Mouse (Mus musculus): Measurements from ENCODE around the gene Vmp1.

Gene Vmp1

DNA sequence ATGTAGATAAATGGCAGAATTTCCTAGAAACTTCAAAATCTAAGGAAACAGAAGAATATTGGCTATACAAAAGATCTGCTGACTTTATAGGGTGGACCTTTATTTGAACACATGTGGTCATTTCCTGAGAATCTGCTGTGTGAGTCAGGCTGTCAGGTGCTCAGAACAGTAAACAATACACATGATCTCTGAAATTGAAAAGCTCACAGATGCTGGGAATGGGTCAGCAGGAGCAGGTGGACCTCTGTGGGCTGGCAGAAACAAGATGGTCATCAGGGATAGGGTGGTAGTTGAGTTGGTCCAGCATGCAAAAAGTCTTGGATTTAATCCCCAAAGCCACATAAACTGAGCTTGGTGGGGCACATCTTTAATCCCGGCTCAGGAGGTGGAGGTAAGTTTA lies 85.1 kb downstream of the Vmp1 start:
- no peak for DNase-seq

GRCm38 (mm10) chr11:86598154-86598553 lies 85.5 kb downstream of the Vmp1 start:
- no peak for DNase-seq

GRCm38 (mm10) chr11:86596976-86597375 lies 86.7 kb downstream of the Vmp1 start:
- DNase-seq: no peak

- no peak for DNase-seq
These were observed 87.3 kb downstream of the Vmp1 start for GRCm38 (mm10) chr11:86596187-86596960.

GRCm38 (mm10) chr11:86595366-86595765 lies 88.3 kb downstream of the Vmp1 start:
- no peak for DNase-seq

DNA sequence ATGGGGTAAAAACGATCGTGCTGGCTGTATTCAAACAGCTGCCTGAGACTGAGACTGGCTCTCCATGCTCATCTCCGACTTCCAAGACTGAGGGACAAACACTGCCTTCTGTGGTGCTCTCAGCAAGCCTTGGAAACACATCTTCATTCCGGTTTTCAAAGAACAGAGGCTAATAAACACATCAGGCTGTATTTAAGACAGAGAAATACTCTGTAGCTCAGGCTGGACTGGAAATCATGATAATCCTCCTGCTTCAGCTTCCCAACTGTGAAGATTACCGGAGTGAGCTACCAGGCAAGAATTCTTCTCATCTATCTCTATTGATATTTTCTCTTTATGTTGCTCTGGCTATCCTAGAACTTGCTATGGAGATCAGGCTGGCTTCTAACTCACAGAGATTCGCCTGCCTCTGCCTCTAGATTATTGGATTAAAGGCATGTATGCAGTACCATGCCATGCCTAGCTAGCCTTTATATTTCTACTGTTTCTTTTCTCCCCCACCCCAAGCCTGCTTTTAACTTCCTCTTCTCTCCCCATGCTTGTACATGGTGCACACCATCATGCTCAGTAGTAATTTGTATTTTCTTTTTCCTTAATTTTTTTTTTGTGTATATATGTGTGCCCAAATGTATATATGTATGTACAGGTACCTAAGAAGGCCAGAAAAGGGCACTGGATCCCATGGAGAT lies 89.3 kb downstream of the Vmp1 start:
- DNase-seq: no peak

DNA sequence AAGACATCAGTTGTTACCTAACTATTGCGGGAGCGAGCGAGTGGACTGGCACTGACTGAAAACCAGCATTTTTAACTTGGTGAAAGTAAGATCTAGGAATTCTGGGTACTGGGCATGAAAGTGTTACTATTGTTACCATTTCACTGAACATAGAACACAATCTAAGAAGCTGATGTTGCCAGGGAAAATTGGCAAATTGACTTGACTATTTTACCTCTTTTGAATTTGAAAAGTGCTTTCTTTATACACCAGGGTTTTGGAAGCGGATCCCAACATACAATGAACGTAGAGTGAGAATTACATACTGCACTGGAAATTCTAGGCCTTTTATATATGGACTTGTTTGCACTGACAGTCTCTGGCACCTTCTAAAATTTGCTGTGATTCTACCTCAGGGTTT lies 90.2 kb downstream of the Vmp1 start:
- no peak for DNase-seq

DNA sequence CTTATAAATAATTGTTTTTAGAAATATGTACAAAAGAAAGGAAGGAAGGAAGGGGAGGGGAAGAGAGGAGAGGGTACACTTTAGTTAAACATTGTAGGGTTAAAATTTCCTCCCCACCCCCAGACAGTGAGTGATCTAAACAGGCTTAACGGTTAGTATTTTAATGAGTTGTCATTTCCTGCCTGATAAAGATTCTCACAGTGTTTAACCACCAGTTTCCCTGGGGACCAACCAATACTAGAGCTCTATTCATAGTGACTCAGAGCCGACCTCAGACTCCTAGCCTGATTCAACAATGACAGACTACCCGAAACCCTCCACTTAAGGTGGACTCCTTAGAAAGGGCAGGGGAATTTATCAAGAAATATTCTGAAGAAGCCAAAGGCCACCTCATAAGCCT lies 90.6 kb downstream of the Vmp1 start:
- DNase-seq: no peak

- DNase-seq: no peak
These were observed 91.6 kb downstream of the Vmp1 start for GRCm38 (mm10) chr11:86591931-86592616.

DNA sequence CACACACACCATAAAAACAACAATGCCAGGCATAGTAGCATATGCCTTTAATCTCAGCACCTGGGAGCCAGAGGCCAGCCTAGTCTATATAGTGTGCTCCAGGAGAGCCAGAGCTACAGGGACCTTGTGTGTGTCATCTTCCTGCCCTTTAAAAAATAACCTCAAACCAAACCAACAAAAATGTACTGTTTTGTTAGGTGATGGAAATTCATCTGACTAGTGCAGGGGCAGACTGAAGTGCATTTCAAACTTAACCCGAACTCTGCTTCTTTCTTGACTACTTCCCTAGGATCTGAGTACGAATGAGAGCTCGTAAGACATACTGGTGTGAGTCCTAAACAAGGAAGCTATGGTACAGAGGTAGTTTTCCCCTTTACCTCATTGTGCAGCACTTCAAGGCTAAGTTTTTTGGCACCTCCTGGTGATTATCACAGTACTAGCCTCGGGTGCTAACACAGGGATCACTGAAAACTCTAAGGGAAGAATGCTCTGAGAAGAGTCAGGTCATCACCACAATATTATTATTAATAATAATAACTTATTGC lies 92.3 kb downstream of the Vmp1 start:
- no peak for DNase-seq

GRCm38 (mm10) chr11:86590579-86590978 lies 93.1 kb downstream of the Vmp1 start:
- no peak for DNase-seq

GRCm38 (mm10) chr11:86590066-86590465 lies 93.6 kb downstream of the Vmp1 start:
- DNase-seq: no peak

- DNase-seq: no peak
These were observed 94.9 kb downstream of the Vmp1 start for GRCm38 (mm10) chr11:86588583-86589298.

GRCm38 (mm10) chr11:86587830-86588229 lies 95.8 kb downstream of the Vmp1 start:
- no peak for DNase-seq

- peak; percentile 74 for DNase-seq
These were observed 96.5 kb downstream of the Vmp1 start for GRCm38 (mm10) chr11:86586868-86587792.

GRCm38 (mm10) chr11:86586177-86586867 lies 97.3 kb downstream of the Vmp1 start:
- DNase-seq: peak; percentile 46

DNA sequence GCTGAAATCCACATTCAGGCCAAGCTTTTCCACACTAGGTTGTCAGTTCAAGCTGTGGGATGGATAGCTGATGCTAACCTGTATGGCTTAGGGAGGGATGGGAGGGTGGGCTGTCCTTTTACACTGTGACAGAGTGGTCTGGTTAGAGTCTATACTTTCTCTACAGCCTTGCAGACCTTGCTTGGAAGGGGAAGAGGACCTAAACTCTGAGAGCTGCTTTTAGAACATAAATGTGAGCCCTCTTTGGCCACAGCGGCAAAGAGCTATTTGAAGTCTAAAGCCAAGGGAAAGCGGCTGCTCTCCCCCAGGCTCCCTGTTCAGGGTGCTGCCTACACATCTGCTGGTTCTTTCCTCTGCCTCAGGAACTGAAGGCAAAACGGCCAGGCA lies 98.0 kb downstream of the Vmp1 start:
- peak; percentile 14 for DNase-seq

GRCm38 (mm10) chr11:86584898-86585597 lies 98.6 kb downstream of the Vmp1 start:
- DNase-seq: no peak

DNA sequence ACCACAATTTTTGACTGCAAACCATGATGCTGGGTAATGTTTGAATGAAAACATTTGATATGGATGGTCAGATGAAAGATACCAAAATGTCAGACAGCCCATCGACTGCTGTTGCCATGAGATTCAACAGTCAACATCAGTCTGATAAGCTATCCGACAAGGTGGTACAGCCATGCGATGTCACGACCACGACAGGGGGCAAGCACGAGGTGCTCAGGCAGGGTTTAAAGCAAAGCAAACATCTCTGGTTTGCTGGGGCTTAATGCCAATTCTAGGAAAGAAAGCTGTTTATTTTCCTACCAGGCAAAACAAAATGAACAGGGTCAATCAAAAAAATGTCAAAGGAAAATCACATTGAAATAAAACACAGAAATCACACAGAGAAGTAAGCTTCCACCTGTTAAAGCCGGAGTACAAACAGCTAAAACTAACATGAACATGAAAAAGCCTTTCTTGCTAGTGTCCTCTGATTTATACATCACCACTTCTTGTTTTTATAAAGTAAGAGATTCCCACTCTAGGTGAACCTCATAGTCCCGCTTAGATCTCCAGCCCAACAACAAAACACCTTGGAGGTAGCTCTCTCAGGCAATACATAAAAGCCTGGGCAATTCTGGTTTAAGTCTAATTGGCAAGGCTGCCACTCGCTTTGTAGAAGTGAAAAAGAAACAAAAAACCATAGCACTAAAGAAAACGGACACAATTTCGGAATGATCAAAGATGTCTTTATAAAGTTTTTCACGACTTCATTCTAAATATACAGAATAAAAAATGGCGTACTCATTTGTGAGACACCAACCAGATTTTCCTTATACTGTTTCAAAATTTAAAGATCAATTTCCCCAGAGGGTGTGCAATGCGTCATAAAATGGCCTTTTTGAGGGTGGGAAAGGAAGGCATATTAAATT lies 99.4 kb downstream of the Vmp1 start:
- peak; percentile 44 for DNase-seq
